Comparison of ENCODE assay signal across 9 mouse cellular contexts in genomic region chr9:115205491-115205890, GRCm38 (mm10).
DNase-seq lines count a peak whose midpoint lies in the region; ATAC-seq lines count a peak whose summit lies in the region.
"Had no signal": no experiment of that assay in that cellular context is flagged by ENCODE, and none has a peak within 500 bp of the region (broad histone marks: within the 10 kb centered on the region; RNA-seq: fewer than 3 reads in every experiment).

No protein-coding gene starts in this region.

- H3K9me3 ChIP-seq in intestine, embryonic 16.5 days (ENCODE audit: control insufficient read depth, low read length) = no peaks in the 10 kb centered on the region
- H3K9me3 ChIP-seq: neural tube, embryonic 13.5 days had no signal

- no peak overlapping the region for H3K27ac ChIP-seq in intestine, embryonic 16.5 days (ENCODE audit: low read length)
- H3K27ac ChIP-seq: neural tube, embryonic 13.5 days had no signal

- ATAC-seq in frontal cortex, adult (ENCODE audit: low TSS enrichment) = peak; percentile 57
- peak; percentile 87 for ATAC-seq in intestine, embryonic 16.5 days
- ATAC-seq in megakaryocyte progenitor cell, adult 5-6 weeks (replicated peaks; ENCODE audit: poor library complexity) = peak; percentile 32; the same call in 1 of the 2 replicates

- peak overlapping the region; percentile 14; the same call in 1 of the 2 replicates for H3K4me3 ChIP-seq in intestine, embryonic 16.5 days (ENCODE audit: low read length)
- H3K4me3 ChIP-seq: neural tube, embryonic 13.5 days had no signal

- WGBS in intestine, embryonic 16.5 days = 8% methylated on average over 6 of the region's 6 CpGs

- H3K4me1 ChIP-seq in intestine, embryonic 16.5 days (ENCODE audit: control insufficient read depth, insufficient read depth, low read length) = peaks cover 13% of the 10 kb centered on the region

- no peak overlapping the region for H3K9ac ChIP-seq in intestine, embryonic 16.5 days (ENCODE audit: low read depth, low read length)
- H3K9ac ChIP-seq: neural tube, embryonic 13.5 days had no signal

- H3K36me3 ChIP-seq in intestine, embryonic 16.5 days (ENCODE audit: control insufficient read depth, insufficient read depth, low read length) = no peaks in the 10 kb centered on the region
- H3K36me3 ChIP-seq: neural tube, embryonic 13.5 days had no signal

- peak overlapping the region; percentile 40 for H3K4me2 ChIP-seq in intestine, embryonic 16.5 days (ENCODE audit: low read depth, low read length)
- H3K4me2 ChIP-seq: neural tube, embryonic 13.5 days had no signal

- H3K27me3 ChIP-seq in intestine, embryonic 16.5 days (replicated peaks; ENCODE audit: control insufficient read depth, insufficient read depth, low read length) = no peaks in the 10 kb centered on the region
- H3K27me3 ChIP-seq: neural tube, embryonic 13.5 days had no signal

- no peak for DNase-seq in frontal cortex, postnatal 14 days (ENCODE audit: low spot score in 2 of 2)
- peak; percentile 53 for DNase-seq in MN1 (ENCODE audit: low spot score)
- DNase-seq in gastrocnemius, adult 18-20 months (ENCODE audit: low spot score) = no peak
- DNase-seq in layer of hippocampus, postnatal 36 days = no peak
- DNase-seq in cerebellum, adult 8-10 months = no peak

Comparison
In these comparisons a context has a peak if more than half of its experiments do, and no peak if none do; other contexts are left out.
1. ATAC-seq: peak in every context shown above with its lines; median percentile 87 in intestine, embryonic 16.5 days; 57 in frontal cortex, adult; 32 in megakaryocyte progenitor cell, adult 5-6 weeks.